ENCODE assay signal across 19 mouse cellular contexts in the genomic region with DNA sequence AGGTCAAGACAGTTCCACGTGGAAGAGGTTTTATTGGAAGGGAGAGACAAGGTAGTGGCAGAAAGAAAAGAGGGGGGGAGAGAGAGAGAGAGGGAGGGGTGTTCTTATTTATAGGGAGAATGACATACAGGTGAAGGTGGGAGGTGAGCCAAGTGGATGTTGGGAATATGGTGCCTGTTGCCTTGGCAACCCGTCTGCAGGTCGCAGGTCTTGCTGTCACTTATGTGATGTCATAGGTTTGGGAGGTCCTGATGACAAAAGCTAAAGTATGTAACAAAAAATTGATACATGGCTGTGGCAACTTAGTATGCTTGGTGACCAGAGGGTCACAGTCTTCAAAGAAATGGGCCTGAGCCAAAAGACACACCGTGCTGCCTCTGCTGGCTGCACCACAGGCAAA. TPM values are rescaled to one million over a fixed set of nuclear protein-coding genes. Genes with fewer than 3 reads are reported as not detected.
A peak's percentile ranks its signal among the peaks of the same experiment; 100 is the strongest.
DNase-seq lines count a peak whose midpoint lies in the region; ATAC-seq and TF ChIP-seq lines count a peak whose summit lies in the region.
"Had no signal": no experiment of that assay in that cellular context is flagged by ENCODE, and none has a peak within 500 bp of the region (broad histone marks: within the 10 kb centered on the region; RNA-seq: fewer than 3 reads in every experiment).

No protein-coding gene starts in this region.

- peak overlapping the region; percentile 89 for H3K27ac ChIP-seq in hindbrain, embryonic 12.5 days
- H3K27ac ChIP-seq in midbrain, embryonic 16.5 days (ENCODE audit: low read length): peak overlapping the region; percentile 79; the same call in 1 of the 2 replicates
- H3K27ac ChIP-seq: embryonic facial prominence, embryonic 13.5 days; heart, embryonic 10.5 days had no signal

- no peak for TF ChIP-seq CTCF in brain, embryonic 14.5 days (IDR thresholded peaks at IDR 0.05; ENCODE audit: borderline replicate concordance, extremely low read depth, insufficient read depth, insufficient read length)

- peak; percentile 12 to 28 for DNase-seq in cerebellum, postnatal 10 days
- DNase-seq in cerebellum, postnatal 4 days (ENCODE audit: low spot score in 2 of 2): no peak
- peak; percentile 59 for DNase-seq in brain, embryonic 14.5 days (ENCODE audit: low read depth)
- no peak for DNase-seq in urinary bladder, postnatal 10 days (ENCODE audit: low spot score)
- no peak for DNase-seq in lung, postnatal 4 days
- no peak for DNase-seq in embryo, embryonic 10.5 days (ENCODE audit: low spot score)
- DNase-seq: adrenal gland, postnatal 10 days; cerebellum, postnatal 25 days; gastrocnemius, postnatal 14 days; heart, postnatal 14 days; liver; lung, adult 18-20 months; lung, postnatal 36 days had no signal

- no peak overlapping the region for H3K9ac ChIP-seq in hindbrain, embryonic 12.5 days
- no peak overlapping the region for H3K9ac ChIP-seq in midbrain, embryonic 16.5 days (ENCODE audit: low read depth, low read length)
- H3K9ac ChIP-seq: embryonic facial prominence, embryonic 13.5 days had no signal

- H3K9me3 ChIP-seq in hindbrain, embryonic 12.5 days (replicated peaks): 0 out of 2 replicates have a peak, but pooled peaks cover 2% of the 10 kb centered on the region
- H3K9me3 ChIP-seq in midbrain, embryonic 16.5 days (replicated peaks; ENCODE audit: control insufficient read depth, low read length, poor library complexity, severe bottlenecking): no peaks in the 10 kb centered on the region
- H3K9me3 ChIP-seq: embryonic facial prominence, embryonic 13.5 days; heart, embryonic 10.5 days had no signal

- 65% methylated on average over 4 of the region's 4 CpGs for WGBS in hindbrain, embryonic 12.5 days
- 61% methylated on average over 4 of the region's 4 CpGs for WGBS in midbrain, embryonic 16.5 days

- no peak overlapping the region for H3K4me3 ChIP-seq in hindbrain, embryonic 12.5 days
- H3K4me3 ChIP-seq in midbrain, embryonic 16.5 days (ENCODE audit: low read depth, low read length): no peak overlapping the region
- H3K4me3 ChIP-seq: embryonic facial prominence, embryonic 13.5 days; heart, embryonic 10.5 days; layer of hippocampus, adult 2 months had no signal

- no peak for TF ChIP-seq POLR2A in brain, embryonic 14.5 days (IDR thresholded peaks at IDR 0.05; ENCODE audit: borderline replicate concordance, extremely low read depth, insufficient read depth, insufficient read length, poor library complexity, severe bottlenecking)

- H3K4me1 ChIP-seq in hindbrain, embryonic 12.5 days: peaks cover 26% of the 10 kb centered on the region
- H3K4me1 ChIP-seq in midbrain, embryonic 16.5 days (ENCODE audit: control insufficient read depth, insufficient read depth, low read length): peaks cover 26% of the 10 kb centered on the region

- peak; percentile 5; the same call in 1 of the 2 replicates for ATAC-seq in hindbrain, embryonic 12.5 days (ENCODE audit: low FRiP score)
- peak; percentile 30; the same call in 1 of the 2 replicates for ATAC-seq in midbrain, embryonic 16.5 days
- ATAC-seq: intestine, embryonic 16.5 days had no signal

- no peaks in the 10 kb centered on the region for H3K27me3 ChIP-seq in hindbrain, embryonic 12.5 days
- H3K27me3 ChIP-seq in midbrain, embryonic 16.5 days (ENCODE audit: control insufficient read depth, insufficient read depth, low read depth, low read length): no peaks in the 10 kb centered on the region
- H3K27me3 ChIP-seq: embryonic facial prominence, embryonic 13.5 days had no signal

- no peaks in the 10 kb centered on the region for H3K36me3 ChIP-seq in hindbrain, embryonic 12.5 days
- no peaks in the 10 kb centered on the region for H3K36me3 ChIP-seq in midbrain, embryonic 16.5 days (ENCODE audit: control insufficient read depth, insufficient read depth, low read length)

- H3K4me2 ChIP-seq in hindbrain, embryonic 12.5 days (replicated peaks): no peak overlapping the region
- no peak overlapping the region for H3K4me2 ChIP-seq in midbrain, embryonic 16.5 days (ENCODE audit: low read length)
- H3K4me2 ChIP-seq: embryonic facial prominence, embryonic 13.5 days had no signal

RNA-seq across cellular contexts. Expression of a gene that starts 10.1 kb away (rescaled TPM):
- polyA plus RNA-seq in brain, embryonic 14.5 days (2012; rRNA removed): 25.2 and 28.5 TPM in 2 replicates
- polyA plus RNA-seq in hindbrain, embryonic 12.5 days (2016; fragmentation: Nextera tagmentation; extraction: Ambion mirVana): 49.5 and 50.0 TPM in 2 replicates
- 29.8 and 32.0 TPM in 2 replicates for polyA plus RNA-seq in midbrain, embryonic 16.5 days (2015; fragmentation: Nextera tagmentation; extraction: Ambion mirVana)

Comparison
In these comparisons a context has a peak if more than half of its experiments do, and no peak if none do; other contexts are left out.
1. DNase-seq: peak in cerebellum, postnatal 10 days (2 of 2) and brain, embryonic 14.5 days (single experiment); none in cerebellum, postnatal 4 days (0 of 2), urinary bladder, postnatal 10 days (single experiment), lung, postnatal 4 days (0 of 2) and embryo, embryonic 10.5 days (single experiment).